Mouse (Mus musculus) midbrain, postnatal 0 days (tissue): Measurements from ENCODE around the gene Gm30302. TPM values are rescaled to one million over a fixed set of nuclear protein-coding genes. Genes with fewer than 3 reads are reported as not detected.

Source experiments
- ATAC-seq: fragments of 200-750 bp; cut with Nextera tagmentation; 2 replicates; pipeline ENCODE4 v1.8.0; 2017; ENCODE audit warnings: moderate number of reproducible peaks, mild to moderate bottlenecking, moderate TSS enrichment, moderate library complexity; ENCODE audit not compliant: low FRiP score
- DNase-seq: peaks from one replicate; pipeline ENCODE4 v3.0.0-alpha.2; 2015; ENCODE audit warnings: low spot score
- H3K27ac ChIP-seq: fragments of 300-500 bp; sonication (generic); 2 replicates; pipeline ENCODE4 v1.5.1; 2014; ENCODE audit warnings: low read depth, mild to moderate bottlenecking, low read length, mixed read lengths
- H3K27me3 ChIP-seq: fragments of 300-500 bp; sonication (generic); 2 replicates; pipeline ENCODE4 v1.6.1; 2014; ENCODE audit warnings: low read length, control low read depth, mixed read lengths; ENCODE audit not compliant: insufficient read depth
- H3K36me3 ChIP-seq: fragments of 300-500 bp; sonication (generic); 2 replicates; pipeline ENCODE4 v1.6.1; 2014; ENCODE audit warnings: low read length, control low read depth, mixed read lengths; ENCODE audit not compliant: insufficient read depth
- H3K4me1 ChIP-seq: fragments of 300-500 bp; sonication (generic); 2 replicates; pipeline ENCODE4 v1.6.1; 2014; ENCODE audit warnings: mild to moderate bottlenecking, control low read depth, antibody characterized with exemption, low read length, mixed read lengths; ENCODE audit not compliant: insufficient read depth
- H3K4me2 ChIP-seq: fragments of 300-500 bp; sonication (generic); 2 replicates; pipeline ENCODE4 v1.6.1; 2014; ENCODE audit warnings: low read depth, mild to moderate bottlenecking, low read length, mixed read lengths; ENCODE audit not compliant: poor library complexity, severe bottlenecking
- H3K4me3 ChIP-seq: fragments of 300-500 bp; sonication (generic); 2 replicates; pipeline ENCODE4 v1.5.1; 2014; ENCODE audit warnings: low read depth, mild to moderate bottlenecking, low read length, moderate library complexity
- H3K9ac ChIP-seq: fragments of 300-500 bp; sonication (generic); replicated peaks from 2 replicates; pipeline ENCODE4 v1.6.1; 2014; ENCODE audit warnings: mild to moderate bottlenecking, low read length, moderate library complexity, mixed read lengths; ENCODE audit not compliant: poor library complexity, severe bottlenecking
- H3K9me3 ChIP-seq: fragments of 300-500 bp; sonication (generic); 2 replicates; pipeline ENCODE4 v1.6.1; 2016; ENCODE audit warnings: low read length, control low read depth
- CTCF ChIP-seq: IDR thresholded peaks from 2 replicates; pipeline ENCODE4 v1.5.1; 2016; ENCODE audit warnings: antibody characterized with exemption, mild to moderate bottlenecking
- WGBS: fragments of 180-500 bp; shearing (Covaris S2); extraction: QIAGEN DNeasy Blood & Tissue Kit; methylation state at CpG from one replicate; pipeline ENCODE4 v1.1.7; 2014; 5-methylcytosine and 5-hydroxymethylcytosine counted together
- polyA plus RNA-seq: library from polyadenylated mRNA; unstranded; fragments of >200 nt; fragmentation: Nextera tagmentation; extraction: Ambion mirVana; gene quantifications from 2 replicates; pipeline ENCODE4 v1.2.1, GENCODE M21; 2015
- total RNA-seq: library from RNA; depleted of rRNA; stranded (reverse); fragments of >200 nt; gene quantifications from 2 replicates; pipeline ENCODE4 v1.2.3, GENCODE M21; 2014; rRNA removed

Gene Gm30302
- total RNA-seq (not detected in 2 replicates), polyA plus RNA-seq (not detected in 2 replicates)

DNA sequence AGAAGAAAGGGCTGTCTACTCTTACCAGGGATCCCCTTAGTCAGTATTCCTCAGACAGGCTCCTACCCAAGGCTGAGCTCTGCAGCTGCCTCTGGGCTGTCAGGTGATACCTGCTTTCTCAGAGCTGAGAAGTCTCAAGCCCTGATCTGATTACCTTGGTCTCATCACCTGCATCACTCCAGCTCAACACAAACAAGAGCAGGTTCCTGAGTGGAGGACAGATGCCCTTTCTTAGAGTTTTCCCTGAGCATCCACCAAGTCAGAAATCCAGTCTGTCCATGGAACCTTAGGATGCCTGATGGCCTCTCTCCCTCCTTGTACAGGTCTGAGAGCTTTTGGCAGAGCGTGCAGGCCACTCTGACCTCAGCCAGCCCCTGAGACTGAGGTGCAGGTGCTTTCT, at the start of gene Gm30302:
Gm30302 (minus strand) TSS at position 101 of the 400 bp plus-strand sequence.
- Histone ChIP-seq H3K4me1 (no peaks in the 10 kb centered on the region), H3K9ac (no peak within 1 kb of the TSS), H3K9me3 (0 out of 2 replicates have a peak, but pooled peaks cover 7% of the 10 kb centered on the region), H3K36me3 (no peaks in the 10 kb centered on the region), H3K27me3 (no peaks in the 10 kb centered on the region), H3K27ac (no peak within 1 kb of the TSS), H3K4me3 (no peak within 1 kb of the TSS), H3K4me2 (no peak within 1 kb of the TSS)
- WGBS: 79% methylated on average over 1 of the region's 1 CpGs
- no peak for TF ChIP-seq CTCF
- ATAC-seq: no peak
- no peak for DNase-seq

DNA sequence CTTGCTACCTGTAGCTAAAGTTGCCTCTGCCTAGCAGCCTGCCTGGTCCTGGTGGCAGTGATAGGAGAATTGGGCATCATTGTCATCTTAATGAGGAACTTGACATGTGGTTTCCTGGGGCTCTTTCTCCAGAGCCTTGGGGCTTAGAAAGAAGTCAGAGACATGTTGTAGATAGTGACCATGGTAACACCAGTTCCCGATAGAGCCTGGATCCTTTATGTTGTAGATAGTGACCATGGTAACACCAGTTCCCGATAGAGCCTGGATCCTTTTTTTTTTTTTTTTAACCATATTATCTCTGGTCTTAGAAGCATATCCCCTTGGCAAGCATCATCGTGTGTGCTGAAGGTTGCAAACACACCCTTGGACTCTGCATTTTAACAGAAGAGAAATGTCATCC, 48.0 kb upstream of the Gm30302 start:
- Histone ChIP-seq H3K36me3 (no peaks in the 10 kb centered on the region), H3K4me3 (no peak overlapping the region), H3K4me1 (no peaks in the 10 kb centered on the region), H3K27me3 (no peaks in the 10 kb centered on the region), H3K27ac (no peak overlapping the region), H3K9me3 (no peaks in the 10 kb centered on the region), H3K4me2 (no peak overlapping the region), H3K9ac (no peak overlapping the region)
- ATAC-seq: no peak
- 80% methylated on average over 3 of the region's 3 CpGs for WGBS
- no peak for DNase-seq
- no peak for TF ChIP-seq CTCF

- H3K36me3 ChIP-seq: no peaks in the 10 kb centered on the region
- H3K27me3 ChIP-seq: no peaks in the 10 kb centered on the region
- ATAC-seq (no peak), DNase-seq (no peak)
- 78% methylated on average over 3 of the region's 3 CpGs for whole genome bisulfite sequencing
- H3K4me1 ChIP-seq: no peaks in the 10 kb centered on the region
- peaks cover 3% of the 10 kb centered on the region; the same call in 1 of the 2 replicates for H3K9me3 ChIP-seq
- no peak overlapping the region for H3K4me3 ChIP-seq
- no peak overlapping the region for H3K27ac ChIP-seq
- no peak overlapping the region for H3K4me2 ChIP-seq
- H3K9ac ChIP-seq: no peak overlapping the region
- TF ChIP-seq CTCF: no peak
These were observed 47.3 kb upstream of the Gm30302 start for GRCm38 (mm10) chr13:49846141-49846540.

DNA sequence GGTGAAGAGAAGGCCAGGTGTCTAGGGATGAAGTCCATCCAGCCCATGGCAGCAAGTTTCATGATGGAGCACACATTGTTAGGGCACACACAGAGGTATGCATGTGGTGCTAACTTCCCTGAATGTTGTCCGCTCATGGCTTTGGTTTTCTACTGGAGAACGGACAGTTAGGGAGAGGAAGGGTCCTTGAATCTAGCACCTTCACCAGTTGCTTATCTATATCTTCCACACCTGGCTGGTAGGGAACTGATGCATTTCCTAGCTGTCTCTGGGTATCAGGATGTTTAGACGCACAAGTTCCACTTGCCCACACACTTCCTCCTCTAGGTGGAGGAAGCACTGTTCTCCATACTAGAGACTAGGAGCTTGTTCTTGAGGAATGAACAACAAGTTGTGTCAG, 46.9 kb upstream of the Gm30302 start:
- no peak for ATAC-seq
- Histone ChIP-seq H3K4me3 (no peak overlapping the region), H3K4me2 (no peak overlapping the region), H3K36me3 (no peaks in the 10 kb centered on the region), H3K9me3 (peaks cover 6% of the 10 kb centered on the region; the same call in 1 of the 2 replicates), H3K9ac (no peak overlapping the region), H3K27me3 (no peaks in the 10 kb centered on the region), H3K27ac (no peak overlapping the region), H3K4me1 (no peaks in the 10 kb centered on the region)
- no peak for DNase-seq
- no peak for TF ChIP-seq CTCF
- over 99% methylated on average over 3 of the region's 3 CpGs for WGBS

DNA sequence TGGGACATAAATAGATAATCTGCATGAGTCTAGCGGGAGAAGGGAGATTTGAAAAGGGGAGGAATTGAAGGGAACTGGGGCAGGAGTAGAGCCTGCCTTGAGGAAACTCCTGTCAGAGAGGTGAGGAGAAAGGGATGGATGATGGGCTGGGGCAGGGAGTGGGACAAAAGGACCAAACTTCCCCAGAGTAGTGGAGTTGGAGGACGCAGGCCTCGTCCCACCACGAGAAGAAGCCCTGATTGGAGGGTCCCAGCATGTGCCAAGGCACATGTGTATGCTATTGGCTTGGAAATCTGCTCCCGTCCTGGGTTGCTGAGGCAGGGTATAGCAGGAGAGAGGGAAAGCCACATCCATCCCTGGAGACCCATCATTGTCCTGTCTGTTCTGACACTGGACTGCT, 45.3 kb upstream of the Gm30302 start:
- DNase-seq (no peak), ATAC-seq (no peak)
- Histone ChIP-seq H3K36me3 (no peaks in the 10 kb centered on the region), H3K27me3 (no peaks in the 10 kb centered on the region), H3K4me2 (no peak overlapping the region), H3K9ac (no peak overlapping the region), H3K27ac (no peak overlapping the region), H3K9me3 (peaks cover 6% of the 10 kb centered on the region; the same call in 1 of the 2 replicates), H3K4me1 (no peaks in the 10 kb centered on the region), H3K4me3 (no peak overlapping the region)
- TF ChIP-seq CTCF: no peak
- WGBS: 84% methylated on average over 5 of the region's 5 CpGs

DNA sequence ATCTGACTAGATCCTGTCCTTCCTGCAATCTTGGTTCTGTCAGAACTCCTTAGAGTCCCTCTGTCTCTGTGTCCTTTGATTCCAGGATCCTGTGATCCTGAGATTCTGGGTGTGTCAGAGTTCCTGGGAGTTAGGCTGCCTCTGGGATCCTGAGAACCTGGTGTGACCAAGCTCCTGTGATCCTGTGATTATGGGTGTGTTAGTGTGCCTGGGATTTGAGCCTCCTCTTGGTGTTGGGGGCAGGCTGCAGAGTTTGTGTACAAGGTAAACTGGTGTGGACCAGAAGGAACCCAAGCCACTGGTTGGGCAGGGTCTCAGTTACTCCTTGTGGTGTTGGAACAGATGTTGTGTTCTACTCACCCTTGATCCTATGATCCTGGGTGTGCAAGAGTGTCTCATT, 42.4 kb upstream of the Gm30302 start:
- Histone ChIP-seq H3K27me3 (no peaks in the 10 kb centered on the region), H3K9me3 (peaks cover 6% of the 10 kb centered on the region; the same call in 1 of the 2 replicates), H3K27ac (no peak overlapping the region), H3K4me1 (no peaks in the 10 kb centered on the region), H3K4me3 (no peak overlapping the region), H3K9ac (no peak overlapping the region), H3K36me3 (no peaks in the 10 kb centered on the region), H3K4me2 (no peak overlapping the region)
- no peak for TF ChIP-seq CTCF
- DNase-seq (no peak), ATAC-seq (no peak)
